In genomic region chr11:8275203-8275602, GRCm38 (mm10) we compare ENCODE assay signal across 24 mouse cellular contexts.
"Had no signal": no experiment of that assay in that cellular context is flagged by ENCODE, and none has a peak within 500 bp of the region (broad histone marks: within the 10 kb centered on the region; RNA-seq: fewer than 3 reads in every experiment).

No protein-coding gene starts in this region.

- H3K9ac ChIP-seq: heart, embryonic 12.5 days; hindbrain, embryonic 12.5 days; hindbrain, embryonic 15.5 days; intestine, embryonic 15.5 days; limb, embryonic 12.5 days; liver, embryonic 13.5 days; liver, embryonic 15.5 days had no signal

- H3K27me3 ChIP-seq: heart, embryonic 12.5 days; hindbrain, embryonic 12.5 days; hindbrain, embryonic 15.5 days; intestine, embryonic 15.5 days; limb, embryonic 12.5 days; liver, embryonic 13.5 days; liver, embryonic 15.5 days had no signal

- H3K4me1 ChIP-seq: heart, embryonic 10.5 days; heart, embryonic 12.5 days; hindbrain, embryonic 10.5 days; hindbrain, embryonic 12.5 days; hindbrain, embryonic 15.5 days; intestine, embryonic 15.5 days; limb, embryonic 10.5 days; limb, embryonic 12.5 days; liver, embryonic 13.5 days; liver, embryonic 15.5 days had no signal

- H3K9me3 ChIP-seq: heart, embryonic 10.5 days; hindbrain, embryonic 10.5 days; hindbrain, embryonic 12.5 days; hindbrain, embryonic 15.5 days; intestine, embryonic 15.5 days; limb, embryonic 10.5 days; limb, embryonic 12.5 days; liver, embryonic 13.5 days; liver, embryonic 15.5 days had no signal

- DNase-seq: gastrocnemius, adult 2 months; gastrocnemius, postnatal 10 days; gastrocnemius, postnatal 25 days; heart, adult 18-20 months; heart, postnatal 4 days; kidney, adult 18-20 months; kidney, adult 8-10 months; kidney, postnatal 25 days; liver; liver, embryonic 13.5 days had no signal

- H3K4me3 ChIP-seq: gastrocnemius, adult 2 months; heart, embryonic 10.5 days; heart, embryonic 12.5 days; hindbrain, embryonic 10.5 days; hindbrain, embryonic 12.5 days; hindbrain, embryonic 15.5 days; intestine, embryonic 15.5 days; layer of hippocampus, adult 2 months; left cerebral cortex, adult 2 months; limb, embryonic 10.5 days; limb, embryonic 12.5 days; liver, embryonic 13.5 days; liver, embryonic 15.5 days had no signal

- ATAC-seq: inflammation-experienced regulatory T-cells, adult 6 months; intestine, embryonic 15.5 days; intestine, postnatal 0 days had no signal

- H3K36me3 ChIP-seq: heart, embryonic 10.5 days; heart, embryonic 12.5 days; hindbrain, embryonic 10.5 days; hindbrain, embryonic 12.5 days; hindbrain, embryonic 15.5 days; intestine, embryonic 15.5 days; limb, embryonic 10.5 days; limb, embryonic 12.5 days; liver, embryonic 13.5 days; liver, embryonic 15.5 days had no signal

- H3K27ac ChIP-seq: gastrocnemius, adult 2 months; heart, embryonic 10.5 days; hindbrain, embryonic 10.5 days; hindbrain, embryonic 12.5 days; hindbrain, embryonic 15.5 days; intestine, embryonic 15.5 days; layer of hippocampus, adult 2 months; left cerebral cortex, adult 2 months; limb, embryonic 10.5 days; limb, embryonic 12.5 days; liver, embryonic 13.5 days; liver, embryonic 15.5 days had no signal

- H3K4me2 ChIP-seq: heart, embryonic 12.5 days; hindbrain, embryonic 12.5 days; hindbrain, embryonic 15.5 days; intestine, embryonic 15.5 days; limb, embryonic 12.5 days; liver, embryonic 11.5 days; liver, embryonic 13.5 days; liver, embryonic 15.5 days had no signal
